Mouse (Mus musculus) olfactory bulb, adult 2 months (tissue): ENCODE measurements around the gene Trp53rka.

Experiments used
- CTCF ChIP-seq: fragments of 200-500 bp; IDR thresholded peaks from 2 replicates; pipeline ENCODE4 v1.5.1; 2012; ENCODE audit warnings: low read depth, mild to moderate bottlenecking, low read length, moderate library complexity; ENCODE audit not compliant: insufficient read depth
- POLR2A ChIP-seq: fragments of 200-500 bp; IDR thresholded peaks from 2 replicates; pipeline ENCODE4 v1.6.1; 2012; ENCODE audit warnings: mild to moderate bottlenecking, low read depth, low read length, moderate library complexity; ENCODE audit not compliant: insufficient read depth

- TF ChIP-seq CTCF (no peak), POLR2A (no peak)
Observed at GRCm38 (mm10) chr2:165475412-165475811, 17.7 kb downstream of the Trp53rka start.
